Mouse (Mus musculus): ENCODE measurements around the gene Macrod2. TPM values are rescaled to one million over a fixed set of nuclear protein-coding genes. Genes with fewer than 3 reads are reported as not detected.

Gene Macrod2
- total RNA-seq, 2 experiments from 2014 or later, result 7.0 to 11.3 TPM

DNA sequence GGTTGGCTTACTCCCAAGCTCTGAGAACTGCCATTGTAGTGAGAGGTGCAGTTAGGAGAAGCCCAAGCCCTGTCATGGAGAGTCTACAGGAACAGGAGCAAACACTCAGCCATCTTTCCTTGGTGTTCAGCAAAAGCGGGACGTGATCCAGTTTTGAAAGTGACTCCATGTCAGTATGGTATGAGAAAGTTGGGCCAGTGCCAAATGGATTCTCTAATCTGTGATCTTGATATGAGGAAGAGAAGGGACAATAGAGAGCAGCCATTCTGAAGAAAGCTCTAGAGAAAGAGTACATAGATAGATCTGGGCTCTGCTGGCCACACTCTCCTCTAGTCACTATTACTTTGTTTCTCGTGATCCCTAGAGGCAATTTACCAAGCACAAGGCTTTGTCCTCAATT, 2006.2 kb downstream of the Macrod2 start:
- ATAC-seq (replicated peaks; ENCODE audit: poor library complexity), result no peak

DNA sequence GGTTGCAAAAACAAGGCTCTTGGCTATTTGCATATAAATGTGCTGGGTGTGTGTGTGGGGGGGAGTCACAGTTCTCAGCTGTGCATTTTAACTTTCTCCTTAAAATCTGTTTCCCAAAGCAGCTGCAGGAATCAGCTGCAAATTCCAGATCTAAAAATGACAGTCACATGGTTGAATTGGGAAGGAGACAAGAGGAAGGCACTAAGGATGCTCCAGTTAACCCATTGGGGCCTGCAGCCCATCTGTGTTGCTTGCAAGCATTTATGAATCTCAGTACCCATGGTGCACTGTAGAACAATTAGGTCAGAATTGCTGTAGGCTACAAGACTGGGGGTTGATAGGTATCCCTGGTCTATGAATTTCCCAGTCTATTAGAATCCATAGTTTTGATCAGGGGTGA, 2008.3 kb downstream of the Macrod2 start:
- no peak for ATAC-seq (replicated peaks; ENCODE audit: poor library complexity)

DNA sequence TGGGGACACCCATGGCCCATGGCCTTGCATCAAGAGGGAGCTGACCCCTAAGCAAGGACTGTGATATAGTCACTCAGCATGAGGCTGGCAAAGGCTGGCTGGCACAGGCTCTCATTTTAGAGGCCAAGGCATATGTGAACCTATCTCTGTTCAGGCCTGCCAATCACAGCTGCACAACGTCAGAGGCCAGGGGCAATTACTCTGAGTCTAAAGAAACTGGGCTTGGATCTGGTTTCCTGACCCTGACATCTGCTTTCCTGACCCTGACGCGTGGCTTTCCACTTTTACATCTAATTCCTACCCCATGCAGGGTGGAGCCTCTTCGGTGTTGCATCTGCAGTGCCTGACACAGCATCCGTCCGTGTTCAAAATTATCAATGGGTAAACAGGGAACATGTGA, 2009.2 kb downstream of the Macrod2 start:
- ATAC-seq (replicated peaks; ENCODE audit: poor library complexity), result no peak

DNA sequence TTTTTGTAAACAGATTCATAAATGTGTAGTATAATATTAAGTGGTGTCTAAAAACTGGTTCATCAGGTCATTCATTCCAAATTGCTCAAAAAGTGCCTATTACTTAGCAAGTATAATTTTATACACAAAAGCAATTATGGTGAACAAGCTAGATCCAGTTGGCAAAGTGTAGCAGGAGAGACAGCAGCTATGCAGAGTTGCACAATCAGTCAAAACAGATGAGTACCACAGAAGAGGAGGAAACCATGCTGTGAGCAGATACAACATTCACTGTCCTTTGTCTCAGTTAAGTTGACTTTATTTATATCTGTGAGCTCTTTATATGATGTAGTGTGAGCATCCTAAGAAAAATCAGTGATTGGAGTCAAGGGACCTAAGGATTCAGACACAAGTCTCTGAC, 2012.2 kb downstream of the Macrod2 start:
- no peak for ATAC-seq (replicated peaks; ENCODE audit: poor library complexity)

DNA sequence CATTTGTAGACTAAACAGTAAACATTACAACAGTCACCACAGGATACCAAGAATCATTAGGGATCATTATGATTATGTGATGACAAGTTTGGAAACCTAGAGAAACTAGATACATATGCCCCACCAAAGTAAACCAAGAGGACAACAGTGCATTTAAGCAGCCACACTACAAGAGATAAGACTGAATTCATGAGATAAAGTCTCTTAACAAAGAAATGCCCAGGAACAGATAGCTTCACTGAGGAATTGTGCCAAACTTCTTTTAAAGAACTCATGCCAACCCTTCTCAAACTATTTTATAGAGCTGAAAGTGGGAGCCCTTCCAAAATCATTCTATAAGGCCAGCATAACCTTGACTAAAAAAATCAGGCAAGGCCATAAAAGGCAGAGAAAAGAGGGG, 2015.0 kb downstream of the Macrod2 start:
- ATAC-seq (replicated peaks; ENCODE audit: poor library complexity), result no peak

DNA sequence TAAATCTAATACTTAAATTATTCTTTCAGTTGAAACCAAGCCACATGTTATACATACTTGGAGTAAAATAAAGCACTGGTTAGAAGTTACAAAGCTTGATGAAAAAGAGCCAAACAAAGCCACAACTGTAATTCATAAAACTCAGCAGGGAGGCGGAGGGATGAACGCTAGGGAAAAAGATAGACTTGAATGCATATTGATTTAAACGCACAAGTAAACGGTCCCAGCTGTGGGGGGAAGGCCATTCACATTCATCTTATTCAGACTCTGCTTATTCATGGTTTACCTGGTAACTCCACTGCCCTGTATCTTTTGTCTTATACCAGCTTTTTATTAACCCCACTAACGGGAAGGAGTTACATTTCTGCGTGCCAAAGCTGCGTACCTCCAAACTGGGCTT, 2038.0 kb downstream of the Macrod2 start:
- no peak for ATAC-seq (replicated peaks; ENCODE audit: poor library complexity)

DNA sequence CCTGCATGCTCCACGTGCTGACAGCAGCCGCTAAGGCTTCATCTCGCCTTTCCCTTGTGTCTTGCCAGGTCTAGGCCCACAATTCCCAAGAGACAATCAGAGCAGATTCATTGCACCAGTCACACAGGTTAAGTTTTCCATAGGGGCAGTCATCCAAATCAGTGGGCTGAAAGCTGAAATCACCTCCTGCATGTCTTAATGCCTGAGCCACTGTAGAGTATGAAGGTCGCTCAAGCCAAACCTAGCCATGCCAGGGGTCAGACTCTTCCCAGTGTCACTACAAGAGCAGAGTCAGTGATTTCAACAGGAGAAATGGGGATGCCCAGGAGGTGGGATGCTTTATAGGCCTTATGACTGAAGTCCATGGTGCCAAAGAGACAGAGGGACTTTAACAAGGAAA, 2039.6 kb downstream of the Macrod2 start:
- ATAC-seq (replicated peaks; ENCODE audit: poor library complexity), result no peak

DNA sequence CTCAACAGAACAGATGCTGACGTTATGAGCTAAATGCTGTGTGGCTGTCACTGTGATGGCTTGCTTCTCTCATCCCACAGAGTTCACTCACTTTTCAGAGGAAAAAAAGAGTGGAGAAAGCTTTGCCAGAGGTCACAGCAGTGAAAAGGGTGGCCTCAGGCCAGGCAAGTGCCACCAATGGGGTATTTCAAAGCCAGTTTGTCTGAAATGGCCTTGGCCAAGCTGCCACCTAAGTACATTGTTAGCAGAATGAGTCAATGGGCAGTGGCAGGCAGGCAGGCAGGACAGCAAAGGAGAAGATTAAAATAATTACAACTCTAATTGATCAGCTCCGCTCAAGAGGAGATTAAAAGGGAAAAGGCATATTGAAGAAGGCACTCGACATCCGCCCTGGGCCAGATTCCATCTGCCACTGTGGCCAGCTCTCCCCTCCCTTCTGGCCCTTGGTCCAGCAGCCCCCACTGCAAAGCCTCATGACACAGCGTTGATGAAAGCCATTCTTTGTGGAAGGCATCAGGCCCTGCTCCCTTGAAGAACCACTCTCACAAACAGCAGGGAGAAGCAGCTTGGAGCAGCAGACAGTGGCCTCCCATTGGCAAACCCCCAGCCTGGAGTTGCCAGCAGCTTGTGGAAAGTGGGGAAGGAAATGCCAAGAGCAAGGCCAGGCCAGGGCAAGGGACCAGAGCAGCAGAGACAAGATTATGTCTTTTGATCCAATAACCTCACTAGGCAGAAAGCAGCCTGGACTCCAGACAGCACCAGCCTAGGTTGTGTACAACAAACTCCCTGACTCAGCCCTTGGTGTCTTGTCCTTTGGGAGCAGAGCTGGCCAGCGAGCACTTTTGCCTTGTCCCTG, 2042.7 kb downstream of the Macrod2 start:
- no peak for ATAC-seq (replicated peaks; ENCODE audit: poor library complexity)

Other genes with a start within 250 kb of the Macrod2 start
- gene Gm17374, start 243.3 kb upstream of the Macrod2 start, total RNA-seq (2015), result not detected in 2 replicates
- not detected in 2 replicates for gene Gm17374, start 243.3 kb upstream of the Macrod2 start, total RNA-seq (2017)
- gene Esf1, start 224.7 kb upstream of the Macrod2 start, total RNA-seq (2015), result 42.8 and 43.7 TPM in 2 replicates
- 46.9 and 69.0 TPM in 2 replicates for gene Esf1, start 224.7 kb upstream of the Macrod2 start, total RNA-seq (2017)
- gene Ndufaf5, start 224.7 kb upstream of the Macrod2 start, total RNA-seq (2015), result 12.0 and 21.1 TPM in 2 replicates
- gene Ndufaf5, start 224.7 kb upstream of the Macrod2 start, total RNA-seq (2017), result 20.9 and 28.1 TPM in 2 replicates
- gene Sel1l2, start 5.6 kb upstream of the Macrod2 start, total RNA-seq (2015), result not detected in 2 replicates
- not detected in 2 replicates for gene Sel1l2, start 5.6 kb upstream of the Macrod2 start, total RNA-seq (2017)